Mouse (Mus musculus) frontal cortex, postnatal 14 days (tissue): Measurements from ENCODE around the gene Apbb2.

Source experiments
- DNase-seq, 2 experiments: peaks; one replicate each; pipeline ENCODE4 v3.0.0; 2022; ENCODE audit warnings: low spot score in 2 of 2

Apbb2 gene

GRCm38 (mm10) chr5:66341848-66342247 is 276.7 kb downstream of the Apbb2 start:
- DNase-seq: no peak

- no peak for DNase-seq
These were observed 278.1 kb downstream of the Apbb2 start for GRCm38 (mm10) chr5:66340356-66341102.

- DNase-seq: no peak
These were observed 280.0 kb downstream of the Apbb2 start for GRCm38 (mm10) chr5:66338583-66338982.

- no peak for DNase-seq
These were observed 280.6 kb downstream of the Apbb2 start for GRCm38 (mm10) chr5:66337969-66338345.

GRCm38 (mm10) chr5:66337025-66337968 is 281.3 kb downstream of the Apbb2 start:
- no peak for DNase-seq

GRCm38 (mm10) chr5:66330806-66331205 is 287.8 kb downstream of the Apbb2 start:
- no peak for DNase-seq

GRCm38 (mm10) chr5:66328766-66329165 is 289.8 kb downstream of the Apbb2 start:
- DNase-seq: no peak

- DNase-seq: no peak
These were observed 290.4 kb downstream of the Apbb2 start for GRCm38 (mm10) chr5:66327949-66328726.

- DNase-seq: no peak
These were observed 292.2 kb downstream of the Apbb2 start for GRCm38 (mm10) chr5:66326395-66326794.

- DNase-seq: peak; percentile 52 to 72
These were observed 295.0 kb downstream of the Apbb2 start for GRCm38 (mm10) chr5:66323603-66324002.

- no peak for DNase-seq
These were observed 295.5 kb downstream of the Apbb2 start for GRCm38 (mm10) chr5:66323131-66323530.

- DNase-seq: no peak
These were observed 298.7 kb downstream of the Apbb2 start for GRCm38 (mm10) chr5:66319827-66320404.

- peak in 1 of 2 experiments; percentile 45 for DNase-seq
These were observed 299.2 kb downstream of the Apbb2 start for GRCm38 (mm10) chr5:66319341-66319740.

GRCm38 (mm10) chr5:66315791-66316190 is 302.8 kb downstream of the Apbb2 start:
- DNase-seq: peak in 1 of 2 experiments; percentile 48

- DNase-seq: peak in 1 of 2 experiments; percentile 2
These were observed 307.8 kb downstream of the Apbb2 start for GRCm38 (mm10) chr5:66310806-66311205.

- no peak for DNase-seq
These were observed 308.3 kb downstream of the Apbb2 start for GRCm38 (mm10) chr5:66310328-66310727.

- peak in 1 of 2 experiments; percentile 24 for DNase-seq
These were observed 313.1 kb downstream of the Apbb2 start for GRCm38 (mm10) chr5:66305511-66305910.

- DNase-seq: no peak
These were observed 314.1 kb downstream of the Apbb2 start for GRCm38 (mm10) chr5:66304300-66305067.

GRCm38 (mm10) chr5:66302873-66303272 is 315.7 kb downstream of the Apbb2 start:
- DNase-seq: no peak

- DNase-seq: no peak
These were observed 316.3 kb downstream of the Apbb2 start for GRCm38 (mm10) chr5:66302085-66302815.
